Mouse (Mus musculus): ENCODE data around the gene Kcnq5. TPM values are rescaled to one million over a fixed set of nuclear protein-coding genes. Genes with fewer than 3 reads are reported as not detected.
"Not testable (repeated sequence)": the region's sequence is repeated elsewhere in the genome, so short reads cannot be mapped to it uniquely, and the experiment has no call there.

The Kcnq5 gene
- polyA plus RNA-seq, 1 experiment from 2014 or later = 1.3 TPM

GRCm38 (mm10) chr1:21428079-21428478 is 533.7 kb downstream of the Kcnq5 start:
- no peak overlapping the region for H3K4me3 ChIP-seq
- no peaks in the 10 kb centered on the region for H3K36me3 ChIP-seq (replicated peaks)
- H3K4me1 ChIP-seq = no peaks in the 10 kb centered on the region
- H3K27me3 ChIP-seq (replicated peaks; ENCODE audit: low read depth, poor library complexity, severe bottlenecking) = no peaks in the 10 kb centered on the region
- WGBS = 80% methylated on average over 4 of the region's 4 CpGs
- H3K9me3 ChIP-seq = no peaks in the 10 kb centered on the region
- no peak overlapping the region for H3K27ac ChIP-seq (replicated peaks)
- DNase-seq (ENCODE audit: low spot score) = no peak

- Histone ChIP-seq H3K4me3 (no peak overlapping the region), H3K36me3 (replicated peaks) (no peaks in the 10 kb centered on the region), H3K9me3 (no peaks in the 10 kb centered on the region), H3K4me1 (no peaks in the 10 kb centered on the region), H3K27me3 (replicated peaks; ENCODE audit: low read depth, poor library complexity, severe bottlenecking) (no peaks in the 10 kb centered on the region), H3K27ac (replicated peaks) (no peak overlapping the region)
- 92% methylated on average over 2 of the region's 2 CpGs for WGBS
- no peak for DNase-seq (ENCODE audit: low spot score)
Observed at GRCm38 (mm10) chr1:21425654-21426053, 536.1 kb downstream of the Kcnq5 start.

GRCm38 (mm10) chr1:21419370-21419769 is 542.4 kb downstream of the Kcnq5 start:
- Histone ChIP-seq H3K4me3 (no peak overlapping the region), H3K27ac (replicated peaks) (no peak overlapping the region)
- peak; percentile 11 for DNase-seq (ENCODE audit: low spot score)

GRCm38 (mm10) chr1:21412197-21412555 is 549.6 kb downstream of the Kcnq5 start:
- no peak for DNase-seq (ENCODE audit: low spot score)
- Histone ChIP-seq H3K27me3 (replicated peaks; ENCODE audit: low read depth, poor library complexity, severe bottlenecking) (no peaks in the 10 kb centered on the region), H3K27ac (replicated peaks) (no peak overlapping the region), H3K36me3 (replicated peaks) (no peaks in the 10 kb centered on the region), H3K4me3 (no peak overlapping the region), H3K9me3 (no peaks in the 10 kb centered on the region), H3K4me1 (no peaks in the 10 kb centered on the region)
- 86% methylated on average over 2 of the region's 2 CpGs for WGBS

More at GRCm38 (mm10) chr1:21419370-21419769, 542.4 kb downstream of the Kcnq5 start:
- no peaks in the 10 kb centered on the region for H3K9me3 ChIP-seq
- no peaks in the 10 kb centered on the region for H3K36me3 ChIP-seq (replicated peaks)
- no peaks in the 10 kb centered on the region for H3K4me1 ChIP-seq
- no peaks in the 10 kb centered on the region for H3K27me3 ChIP-seq (replicated peaks; ENCODE audit: low read depth, poor library complexity, severe bottlenecking)

GRCm38 (mm10) chr1:21411331-21412196 is 550.2 kb downstream of the Kcnq5 start:
- Histone ChIP-seq H3K27ac (replicated peaks) (no peak overlapping the region), H3K9me3 (no peaks in the 10 kb centered on the region), H3K27me3 (replicated peaks; ENCODE audit: low read depth, poor library complexity, severe bottlenecking) (no peaks in the 10 kb centered on the region), H3K4me3 (no peak overlapping the region), H3K36me3 (replicated peaks) (no peaks in the 10 kb centered on the region), H3K4me1 (no peaks in the 10 kb centered on the region)
- DNase-seq (ENCODE audit: low spot score) = peak; percentile 30
- 63% methylated on average over 18 of the region's 18 CpGs for WGBS

GRCm38 (mm10) chr1:21407266-21407665 is 554.5 kb downstream of the Kcnq5 start:
- Histone ChIP-seq H3K9me3 (no peaks in the 10 kb centered on the region), H3K27ac (replicated peaks) (no peak overlapping the region), H3K27me3 (replicated peaks; ENCODE audit: low read depth, poor library complexity, severe bottlenecking) (no peaks in the 10 kb centered on the region), H3K4me1 (no peaks in the 10 kb centered on the region), H3K4me3 (no peak overlapping the region), H3K36me3 (replicated peaks) (no peaks in the 10 kb centered on the region)
- DNase-seq (ENCODE audit: low spot score) = no peak
- 83% methylated on average over 2 of the region's 2 CpGs for WGBS

- DNase-seq (ENCODE audit: low spot score) = no peak
Observed at GRCm38 (mm10) chr1:21402804-21403203, 558.9 kb downstream of the Kcnq5 start.

GRCm38 (mm10) chr1:21391138-21391671 is 570.5 kb downstream of the Kcnq5 start:
- no peak for DNase-seq (ENCODE audit: low spot score)
- H3K9me3 ChIP-seq = no peaks in the 10 kb centered on the region
- no peaks in the 10 kb centered on the region for H3K27me3 ChIP-seq (replicated peaks; ENCODE audit: low read depth, poor library complexity, severe bottlenecking)
- WGBS = 82% methylated on average over 6 of the region's 6 CpGs
- H3K36me3 ChIP-seq (replicated peaks) = no peaks in the 10 kb centered on the region
- H3K4me1 ChIP-seq = no peaks in the 10 kb centered on the region
- no peak overlapping the region for H3K4me3 ChIP-seq
- no peak overlapping the region for H3K27ac ChIP-seq (replicated peaks)

More at GRCm38 (mm10) chr1:21402804-21403203, 558.9 kb downstream of the Kcnq5 start:
- H3K36me3 ChIP-seq (replicated peaks) = no peaks in the 10 kb centered on the region
- no peak overlapping the region for H3K27ac ChIP-seq (replicated peaks)
- no peaks in the 10 kb centered on the region for H3K9me3 ChIP-seq
- H3K27me3 ChIP-seq (replicated peaks; ENCODE audit: low read depth, poor library complexity, severe bottlenecking) = no peaks in the 10 kb centered on the region
- H3K4me3 ChIP-seq = no peak overlapping the region
- H3K4me1 ChIP-seq = no peaks in the 10 kb centered on the region
- WGBS = 86% methylated on average over 8 of the region's 8 CpGs

GRCm38 (mm10) chr1:21383256-21383655 is 578.5 kb downstream of the Kcnq5 start, which contains the start of gene Khdc1b:
TSS of gene Khdc1b (plus strand) at chr1:21383556.
- peaks cover 4% of the 10 kb centered on the region; the same call in 1 of the 2 replicates for H3K9me3 ChIP-seq
- no peak within 1 kb of the TSS for H3K4me3 ChIP-seq
- H3K4me1 ChIP-seq = no peaks in the 10 kb centered on the region
- H3K36me3 ChIP-seq (replicated peaks) = no peaks in the 10 kb centered on the region
- DNase-seq (ENCODE audit: low spot score) = no peak
- H3K27ac ChIP-seq (replicated peaks) = no peak within 1 kb of the TSS
- H3K27me3 ChIP-seq (replicated peaks; ENCODE audit: low read depth, poor library complexity, severe bottlenecking) = no peaks in the 10 kb centered on the region
- WGBS = 73% methylated on average over 1 of the region's 1 CpGs

- H3K9me3 ChIP-seq; H3K4me1 ChIP-seq; H3K27me3 ChIP-seq (replicated peaks; ENCODE audit: low read depth, poor library complexity, severe bottlenecking); H3K4me3 ChIP-seq; H3K36me3 ChIP-seq (replicated peaks); DNase-seq (ENCODE audit: low spot score); H3K27ac ChIP-seq (replicated peaks): not testable (repeated sequence)
- 75% methylated on average over 1 of the region's 1 CpGs for WGBS
Observed at GRCm38 (mm10) chr1:21368031-21368430, 593.7 kb downstream of the Kcnq5 start, which contains the start of gene Khdc1c. TSS of gene Khdc1c (plus strand) at chr1:21368331.

GRCm38 (mm10) chr1:21349341-21349740 is 612.4 kb downstream of the Kcnq5 start, which contains the start of gene Khdc1a:
TSS of gene Khdc1a (plus strand) at chr1:21349641.
- H3K4me3 ChIP-seq = no peak within 1 kb of the TSS
- 74% methylated on average over 2 of the region's 2 CpGs for WGBS
- H3K27me3 ChIP-seq (replicated peaks; ENCODE audit: low read depth, poor library complexity, severe bottlenecking) = no peaks in the 10 kb centered on the region

More at GRCm38 (mm10) chr1:21349341-21349740, 612.4 kb downstream of the Kcnq5 start, which contains the start of gene Khdc1a:
- H3K9me3 ChIP-seq = no peaks in the 10 kb centered on the region
- no peaks in the 10 kb centered on the region for H3K36me3 ChIP-seq (replicated peaks)
- no peaks in the 10 kb centered on the region for H3K4me1 ChIP-seq
- H3K27ac ChIP-seq (replicated peaks) = no peak within 1 kb of the TSS
- no peak for DNase-seq (ENCODE audit: low spot score)

All from embryonic facial prominence, embryonic 10.5 days (tissue).